Mouse (Mus musculus) cerebral cortex, adult 2 months (tissue): ENCODE data around the gene Acap1.

Experiments used
- WGBS: fragments of 180-500 bp; shearing (Covaris S2); methylation state at CpG from one replicate; pipeline ENCODE4 v1.1.7; 2018; 5-methylcytosine and 5-hydroxymethylcytosine counted together

The Acap1 gene

DNA sequence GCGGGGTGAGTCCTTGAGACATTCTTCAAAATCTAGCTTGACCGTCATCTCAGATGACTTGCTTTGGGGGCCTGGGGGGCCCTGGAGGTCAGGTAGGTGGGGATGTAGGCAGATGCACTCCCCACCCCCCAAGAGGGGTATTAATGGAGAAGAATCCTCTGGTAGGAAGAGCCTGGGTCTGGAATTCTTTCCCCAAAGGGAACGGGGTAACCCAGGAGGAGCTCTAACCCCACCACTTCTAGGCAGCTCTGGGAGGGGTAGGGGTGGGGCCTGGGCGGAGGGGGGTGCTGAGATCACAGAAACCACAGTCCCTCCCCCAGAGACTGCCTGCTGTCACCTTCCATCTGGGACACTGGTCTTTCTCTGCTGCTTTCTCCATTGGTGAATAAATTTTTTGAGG is at the start of gene Acap1:
Gene Acap1 (minus strand): TSS at position 249 of the 400 bp plus-strand sequence.
- 70% methylated on average over 4 of the region's 4 CpGs for WGBS

DNA sequence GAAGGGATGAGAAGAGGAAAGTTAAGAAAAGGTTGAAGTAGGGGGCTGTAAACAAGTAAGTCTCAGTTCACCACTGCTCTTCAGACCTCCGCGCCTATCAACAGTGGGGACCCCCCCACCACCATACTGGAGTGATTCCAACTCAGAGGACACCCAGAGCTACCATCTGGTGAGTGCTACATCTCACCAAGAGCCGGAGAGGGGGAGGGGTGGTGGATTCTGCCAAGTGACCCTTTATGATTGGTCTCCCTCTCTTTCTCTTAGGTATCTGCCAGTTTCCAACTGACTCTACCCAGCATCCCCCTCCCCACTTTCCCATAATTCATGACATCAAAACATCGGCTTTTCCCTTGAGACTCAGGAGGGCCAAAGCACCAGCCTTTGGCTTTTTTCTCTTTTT is 45.6 kb upstream of the Acap1 start:
- 86% methylated on average over 4 of the region's 4 CpGs for WGBS

DNA sequence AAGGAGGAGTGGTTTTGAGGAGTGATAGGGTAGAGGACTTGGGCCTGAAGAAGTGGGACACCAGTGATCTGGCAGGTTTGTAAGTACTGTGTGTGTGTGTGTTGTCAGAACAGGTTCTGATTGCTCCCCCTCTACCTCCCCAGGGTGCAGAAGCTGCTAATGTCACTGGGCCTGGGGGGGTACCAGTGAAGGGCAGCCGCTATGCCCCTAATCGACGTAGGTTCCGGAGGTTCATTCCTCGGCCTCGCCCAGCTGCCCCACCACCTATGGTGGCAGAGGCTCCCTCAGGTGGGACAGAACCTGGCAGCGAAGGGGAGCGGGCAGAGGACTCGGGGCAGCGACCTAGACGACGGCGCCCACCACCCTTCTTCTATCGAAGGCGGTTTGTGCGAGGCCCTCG is 44.4 kb upstream of the Acap1 start:
- 94% methylated on average over 17 of the region's 17 CpGs for WGBS

DNA sequence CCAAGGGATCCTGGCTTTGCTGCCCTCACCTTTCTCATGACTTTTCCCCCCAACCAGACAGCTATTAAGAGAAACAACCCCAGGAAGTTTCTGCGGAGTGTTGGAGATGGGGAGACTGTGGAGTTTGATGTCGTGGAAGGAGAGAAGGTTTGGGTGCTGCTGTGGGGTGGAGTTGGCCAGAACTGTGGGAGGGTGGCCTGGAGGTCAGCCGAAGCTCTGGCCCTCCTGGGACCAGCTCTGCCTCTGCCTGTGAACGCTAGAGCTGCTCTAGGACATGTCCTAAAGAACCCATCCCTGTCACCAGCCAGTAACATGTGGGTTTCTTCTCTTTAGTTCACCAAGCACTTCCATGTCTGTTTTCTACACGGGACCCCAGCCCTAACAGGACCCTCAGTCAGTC is 43.8 kb upstream of the Acap1 start:
- 77% methylated on average over 5 of the region's 5 CpGs for WGBS

DNA sequence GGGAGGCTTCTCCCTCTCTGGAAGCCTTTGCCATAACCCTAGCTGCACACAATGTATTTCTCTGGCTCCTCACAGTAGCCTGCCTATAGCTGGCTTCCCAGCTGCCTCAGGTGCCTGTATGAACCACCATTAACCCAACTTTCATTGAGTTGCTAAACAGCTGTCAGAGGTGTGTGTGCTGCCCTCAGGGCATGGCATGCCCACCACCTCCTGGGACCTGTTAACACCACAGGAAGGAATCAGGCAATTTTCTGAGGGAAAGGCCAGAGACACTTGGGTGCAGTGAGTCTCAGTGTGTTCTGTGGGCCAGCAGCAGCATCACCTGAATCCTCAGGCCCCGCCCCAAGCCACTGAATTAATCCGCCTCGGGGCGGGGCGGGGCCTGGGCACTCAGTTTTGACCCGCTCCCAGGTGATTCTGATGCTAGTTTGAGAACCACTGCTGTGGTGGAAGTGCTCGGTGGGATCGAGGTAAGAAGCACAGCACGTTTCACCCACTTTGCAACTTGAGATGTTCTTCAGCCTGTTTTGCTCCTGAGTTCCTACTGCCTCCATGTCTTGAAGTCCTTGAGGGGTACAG is 43.2 kb upstream of the Acap1 start:
- 58% methylated on average over 9 of the region's 9 CpGs for WGBS

DNA sequence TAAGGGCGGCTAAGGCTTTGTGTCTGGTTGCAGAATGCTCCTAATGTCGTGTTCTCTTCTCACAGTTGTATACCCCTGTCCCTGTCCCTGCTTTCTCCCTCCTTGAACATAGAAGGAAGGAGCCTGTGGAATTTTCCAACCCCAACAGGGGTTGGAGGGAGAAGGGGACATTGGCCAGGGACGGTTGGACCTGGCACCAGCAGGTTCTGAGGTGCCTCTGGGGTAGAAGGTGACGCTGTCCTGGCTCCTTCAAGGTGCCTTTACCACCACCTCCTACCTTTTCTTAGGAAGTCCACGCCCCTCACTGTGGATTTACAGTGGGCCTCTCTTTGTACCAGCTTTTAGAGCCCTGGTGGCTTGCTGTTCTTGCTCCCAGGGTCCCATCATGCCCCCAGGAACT is 42.5 kb upstream of the Acap1 start:
- 84% methylated on average over 5 of the region's 5 CpGs for WGBS

DNA sequence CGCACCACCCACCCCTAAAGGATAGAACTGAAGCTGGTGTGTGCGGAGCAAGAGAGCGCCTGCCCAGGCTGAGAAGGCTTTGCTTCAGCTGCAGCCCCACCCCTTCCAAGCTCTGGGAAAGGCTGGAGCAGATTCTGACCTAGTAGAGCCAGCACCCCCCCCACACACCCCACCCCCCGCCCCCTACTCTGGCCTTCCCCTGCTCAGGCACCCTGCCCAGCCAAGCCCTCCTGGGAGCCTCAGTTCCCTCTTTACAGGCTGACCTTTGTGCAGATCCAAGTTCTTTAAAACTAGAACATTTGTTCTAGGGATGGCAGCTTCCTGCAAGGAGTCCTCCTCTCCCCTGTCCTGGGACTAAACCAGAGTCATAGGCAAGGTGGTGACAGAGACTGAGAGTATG is 42.0 kb upstream of the Acap1 start:
- 36% methylated on average over 4 of the region's 4 CpGs for WGBS

DNA sequence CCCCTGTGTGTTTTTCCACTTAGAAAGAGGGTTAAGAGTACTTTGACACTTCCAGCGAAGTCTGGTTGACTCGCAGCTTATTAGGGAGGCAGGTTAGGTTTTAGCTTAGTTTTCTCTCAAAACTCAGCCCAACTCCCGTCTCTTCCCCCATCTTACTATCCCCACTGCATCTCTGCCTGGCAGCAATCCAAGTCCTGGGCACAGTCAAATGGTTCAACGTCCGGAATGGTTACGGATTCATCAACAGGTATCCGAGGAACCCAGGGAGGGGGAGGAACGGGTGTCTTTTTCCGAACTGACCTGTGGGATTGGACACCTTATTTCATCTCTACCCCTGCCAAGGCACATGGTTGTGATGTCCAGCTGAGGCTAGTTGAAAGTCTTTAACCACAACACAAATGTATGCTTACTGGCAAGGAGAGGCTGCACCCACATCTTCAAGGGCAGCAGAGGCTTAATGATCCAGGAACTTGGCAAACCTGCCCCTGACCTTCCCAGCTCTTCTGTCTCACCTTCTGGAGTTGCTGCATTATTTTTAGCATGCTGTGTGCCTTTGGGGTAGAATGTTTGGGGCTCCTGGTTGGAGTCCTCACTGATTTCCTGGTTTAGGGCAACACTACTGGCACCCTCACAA is 41.5 kb upstream of the Acap1 start:
- 39% methylated on average over 9 of the region's 9 CpGs for WGBS

DNA sequence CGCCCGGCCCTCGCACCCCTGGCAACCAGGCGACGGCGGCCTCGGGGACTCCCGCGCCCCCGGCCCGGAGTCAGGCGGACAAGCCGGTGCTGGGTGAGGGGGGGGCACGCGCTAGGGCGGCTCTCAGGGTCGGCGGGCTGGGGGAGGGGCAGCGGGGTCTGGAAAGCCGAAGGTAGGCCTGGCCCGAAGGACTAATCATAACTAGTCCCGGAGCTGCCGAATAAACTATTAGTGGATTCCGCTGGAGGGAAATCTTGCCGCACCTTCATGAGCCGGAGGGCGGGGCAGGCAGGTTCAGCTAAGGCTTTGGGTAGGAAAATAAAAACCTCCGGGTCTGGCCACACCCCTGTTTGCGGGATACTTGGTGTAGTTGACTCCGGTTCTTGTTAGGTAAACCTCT is 40.8 kb upstream of the Acap1 start:
- 3% methylated on average over 27 of the region's 30 CpGs for WGBS

DNA sequence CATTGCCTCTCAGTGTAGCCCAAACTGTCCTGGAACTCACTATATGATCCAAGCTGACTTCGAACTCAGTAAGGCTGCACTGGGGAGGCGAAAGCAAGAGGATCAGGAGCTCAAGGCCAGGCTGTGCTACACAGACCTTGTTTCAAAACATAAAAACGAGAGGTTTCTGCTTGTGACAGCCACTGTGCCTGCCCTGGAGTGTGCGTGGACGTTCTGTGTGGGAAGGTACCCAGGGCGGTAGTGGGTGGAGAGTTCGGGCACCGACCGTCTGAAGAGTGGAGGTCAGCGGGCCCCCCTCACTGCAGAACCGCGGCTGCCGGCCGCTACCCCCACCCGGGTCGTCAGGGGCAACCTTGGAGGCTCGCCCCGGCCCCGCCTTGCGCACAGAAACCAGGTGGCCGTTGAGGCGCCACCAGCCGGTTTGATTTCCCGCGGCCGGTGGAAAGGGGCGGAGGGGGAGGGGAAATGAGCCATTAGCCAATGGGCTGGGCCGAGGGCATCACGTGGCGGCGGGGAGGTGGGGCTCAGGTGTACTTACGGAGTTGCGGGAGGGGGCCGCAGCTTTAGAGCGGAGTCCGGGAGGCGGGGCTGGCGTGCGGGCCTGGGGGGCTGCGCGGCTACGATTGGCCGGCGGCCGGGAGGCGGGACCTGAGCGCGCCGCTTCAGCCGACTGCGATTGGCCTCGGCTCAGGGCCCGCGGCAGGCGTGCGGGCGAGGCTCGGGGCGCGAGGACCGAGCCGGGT is 40.0 kb upstream of the Acap1 start, which contains the start of gene Ybx2:
Gene Ybx2 (plus strand): TSS at position 660 of the 743 bp plus-strand sequence.
- 2% methylated on average over 62 of the region's 62 CpGs for WGBS

DNA sequence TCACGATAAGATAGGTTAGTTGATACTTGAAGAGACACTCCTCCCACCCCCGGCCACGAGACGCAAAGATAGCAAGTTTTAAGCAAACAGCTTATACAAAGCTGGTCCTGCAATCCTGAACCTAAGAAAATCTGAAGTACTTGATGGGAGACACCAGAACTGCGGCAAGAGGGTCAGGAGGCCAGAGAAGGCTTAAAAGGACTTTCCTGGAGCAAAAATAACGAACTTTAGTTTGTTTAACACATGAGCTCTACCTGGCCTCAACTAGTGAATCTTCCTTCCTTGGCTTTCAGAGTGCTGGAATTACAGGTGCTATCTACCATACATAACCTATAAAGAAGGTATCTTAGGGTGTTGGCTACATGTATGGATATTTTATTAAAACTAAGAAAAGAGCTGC is 39.3 kb upstream of the Acap1 start:
- WGBS, result 18% methylated on average over 6 of the region's 6 CpGs

DNA sequence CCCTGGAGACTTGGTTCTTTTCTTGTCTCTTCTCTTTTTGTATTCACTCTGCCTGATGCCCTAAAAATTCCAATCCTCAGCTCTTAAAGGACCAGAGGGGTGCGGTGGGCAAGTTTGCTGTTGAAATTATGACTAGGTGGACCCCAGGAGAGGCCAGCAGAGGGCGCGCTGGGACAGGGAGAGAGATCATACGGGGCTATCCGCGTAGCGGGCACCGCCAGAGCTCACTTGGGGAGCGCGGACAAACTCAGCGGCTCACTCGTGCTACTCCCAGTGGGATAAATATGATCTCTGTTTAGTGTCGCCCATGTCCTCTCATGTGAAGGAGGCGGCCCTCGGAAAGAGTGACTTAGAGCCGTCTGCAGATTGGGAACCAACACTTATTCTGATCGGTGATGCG is 38.8 kb upstream of the Acap1 start:
- under 1% methylated on average over 18 of the region's 18 CpGs for WGBS

DNA sequence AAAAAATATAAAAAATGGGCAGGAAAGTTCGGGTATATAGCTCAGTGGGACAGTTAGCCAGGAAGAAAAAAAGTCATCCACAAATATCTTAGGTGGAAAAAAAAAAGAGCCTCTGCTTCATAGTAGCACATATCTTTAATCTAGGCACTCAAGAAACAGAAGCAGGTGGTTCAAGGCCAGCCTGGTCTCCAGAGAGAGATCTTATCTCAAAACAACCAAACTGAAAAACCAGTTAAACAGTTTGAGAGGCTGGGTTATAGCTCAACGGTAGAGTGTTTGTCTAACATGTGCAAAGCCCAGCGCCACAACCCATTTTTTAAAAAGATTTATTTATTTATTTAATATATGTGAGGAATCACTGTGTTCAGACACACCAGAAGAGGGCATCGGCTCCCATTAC is 37.7 kb upstream of the Acap1 start:
- 67% methylated on average over 4 of the region's 4 CpGs for WGBS

DNA sequence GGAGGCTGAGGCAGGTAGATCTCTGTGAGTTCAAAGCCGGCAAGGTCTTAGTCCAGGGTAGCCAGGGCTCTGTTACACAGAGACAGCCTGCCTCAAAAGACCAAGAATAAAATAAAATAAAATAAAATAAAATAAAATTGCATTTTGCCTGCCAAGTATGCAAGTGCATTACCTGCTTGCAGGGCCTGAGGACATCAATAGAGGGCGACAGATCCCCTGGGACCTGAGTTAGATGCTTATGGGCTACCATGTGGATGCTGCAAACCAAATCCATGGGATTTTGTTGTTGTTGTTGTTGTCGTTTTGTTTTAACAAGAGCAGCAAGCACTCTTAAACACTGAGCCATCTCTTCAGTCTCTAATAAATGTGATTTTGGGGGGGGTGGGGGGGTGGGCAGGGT is 36.9 kb upstream of the Acap1 start:
- 36% methylated on average over 3 of the region's 3 CpGs for WGBS

DNA sequence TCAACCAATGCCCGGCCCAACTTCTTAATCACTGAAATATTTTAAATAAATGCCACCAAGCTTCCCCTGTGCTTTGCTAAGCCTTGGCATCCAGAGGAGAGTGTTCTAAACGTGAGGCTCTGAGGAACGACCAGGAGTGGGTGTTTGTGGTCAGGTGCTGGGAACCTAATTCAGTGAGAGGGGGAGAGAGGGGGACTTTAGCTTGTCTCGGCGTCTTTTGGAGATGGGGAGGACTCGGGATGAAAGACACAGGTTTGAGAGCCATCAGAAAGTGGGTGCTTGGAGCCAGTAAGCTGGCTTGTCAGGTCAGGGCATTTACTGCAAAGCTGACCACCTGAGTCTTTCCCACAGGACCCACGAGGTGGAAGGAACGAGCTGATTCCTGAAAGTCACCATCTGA is 36.4 kb upstream of the Acap1 start:
- 73% methylated on average over 8 of the region's 8 CpGs for WGBS

DNA sequence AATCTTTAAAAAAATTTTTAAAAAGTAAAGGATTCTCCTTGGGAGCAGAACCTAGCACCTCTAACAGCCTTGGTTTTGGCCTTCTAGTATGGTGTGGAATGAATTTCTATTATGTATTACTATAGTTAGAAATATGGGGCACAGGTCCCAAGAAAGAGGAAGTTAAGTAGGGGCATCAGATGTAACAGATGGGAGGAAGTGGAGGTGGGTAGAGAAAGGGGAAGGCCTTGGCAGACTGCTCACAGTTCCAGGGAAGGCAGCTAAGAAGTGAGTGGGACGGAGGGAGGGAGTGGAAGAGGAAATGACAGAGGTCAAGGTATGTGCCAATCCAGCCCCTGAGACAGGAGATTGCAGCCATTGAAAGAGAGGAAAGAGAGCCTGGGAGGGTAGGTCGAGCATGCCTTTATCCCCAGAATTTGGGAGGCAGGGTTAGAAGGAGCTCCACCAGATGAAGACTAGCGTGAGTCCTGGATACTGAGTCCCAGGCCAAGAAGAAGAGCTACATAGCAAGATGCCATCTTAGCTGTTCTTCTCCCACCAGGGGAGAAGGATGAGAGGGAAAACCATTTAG is 35.7 kb upstream of the Acap1 start:
- 78% methylated on average over 3 of the region's 3 CpGs for WGBS

DNA sequence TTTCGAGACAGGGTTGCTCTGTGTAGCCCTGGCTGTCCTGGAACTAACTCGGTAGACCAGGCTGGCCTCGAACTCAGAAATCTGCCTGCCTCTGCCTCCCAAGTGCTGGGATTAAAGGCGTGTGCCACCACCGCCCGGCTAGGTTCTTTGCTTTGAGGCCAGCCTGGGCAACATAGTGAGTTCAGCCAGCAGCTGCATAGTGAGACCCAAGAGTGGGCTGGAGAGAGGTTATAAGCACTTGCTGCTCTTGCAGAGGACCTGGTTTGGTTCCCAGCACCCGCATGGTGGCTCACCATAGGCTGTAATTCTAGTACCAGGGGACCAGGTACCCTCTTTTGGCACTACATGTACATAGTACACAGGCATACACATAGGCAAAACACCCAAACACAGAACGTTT is 34.8 kb upstream of the Acap1 start:
- 89% methylated on average over 8 of the region's 8 CpGs for WGBS

DNA sequence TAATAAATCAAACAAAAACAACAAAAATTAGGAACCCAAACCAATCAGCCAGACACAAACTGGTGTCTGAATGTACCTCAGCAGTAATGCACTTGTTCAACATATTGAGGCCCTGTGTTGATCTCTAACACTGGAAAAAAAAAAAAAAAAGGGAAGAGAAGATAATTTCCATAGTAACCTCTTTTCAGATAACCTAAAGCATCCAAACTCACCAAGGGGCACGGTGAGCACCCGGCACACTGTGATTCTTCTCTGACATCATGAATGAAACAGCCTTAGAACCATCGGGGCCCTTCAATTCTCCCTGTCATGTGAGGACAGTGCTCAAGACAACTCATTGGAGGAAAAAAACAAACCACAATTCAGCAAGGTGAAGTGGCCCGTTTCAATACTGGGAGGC is 34.4 kb upstream of the Acap1 start:
- WGBS, result 80% methylated on average over 4 of the region's 4 CpGs

DNA sequence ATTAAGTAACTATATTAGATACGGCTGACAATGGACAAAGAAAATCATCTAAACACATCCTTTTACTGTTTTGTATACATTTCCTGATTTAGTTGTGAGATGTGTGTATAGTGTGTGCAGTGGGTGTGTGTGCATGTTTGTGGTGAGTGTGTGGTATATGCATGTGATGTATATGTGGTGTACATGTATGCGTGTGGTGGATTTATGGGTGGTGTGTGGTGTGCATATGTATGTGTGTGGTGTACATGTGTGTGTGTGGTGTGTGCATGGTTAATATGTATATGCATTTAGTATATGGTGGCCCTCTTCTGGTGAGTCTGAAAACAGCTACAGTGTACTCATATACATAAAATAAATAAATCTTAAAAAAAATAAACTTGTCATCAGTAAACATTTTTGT is 32.2 kb upstream of the Acap1 start:
- WGBS, result 98% methylated on average over 2 of the region's 2 CpGs

DNA sequence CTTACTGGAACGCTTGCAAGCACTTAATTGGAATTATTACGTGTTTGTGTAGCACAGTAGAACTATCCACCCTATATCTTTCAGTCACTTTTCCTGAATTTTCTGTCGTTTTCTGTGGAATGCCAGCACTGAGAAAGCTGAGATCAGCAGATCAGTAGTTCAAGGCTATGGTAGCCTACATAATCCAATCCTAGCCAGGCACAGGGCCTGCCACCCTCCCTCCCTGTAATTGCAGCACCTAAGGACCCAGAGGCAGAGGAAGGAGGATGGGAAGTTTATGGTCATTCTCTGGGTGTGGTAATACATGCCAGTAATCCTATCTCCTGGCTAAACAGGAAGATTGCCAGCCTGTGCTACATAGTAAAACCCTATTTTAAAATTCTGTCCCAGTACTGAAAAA is 27.5 kb upstream of the Acap1 start:
- 72% methylated on average over 3 of the region's 3 CpGs for WGBS

DNA sequence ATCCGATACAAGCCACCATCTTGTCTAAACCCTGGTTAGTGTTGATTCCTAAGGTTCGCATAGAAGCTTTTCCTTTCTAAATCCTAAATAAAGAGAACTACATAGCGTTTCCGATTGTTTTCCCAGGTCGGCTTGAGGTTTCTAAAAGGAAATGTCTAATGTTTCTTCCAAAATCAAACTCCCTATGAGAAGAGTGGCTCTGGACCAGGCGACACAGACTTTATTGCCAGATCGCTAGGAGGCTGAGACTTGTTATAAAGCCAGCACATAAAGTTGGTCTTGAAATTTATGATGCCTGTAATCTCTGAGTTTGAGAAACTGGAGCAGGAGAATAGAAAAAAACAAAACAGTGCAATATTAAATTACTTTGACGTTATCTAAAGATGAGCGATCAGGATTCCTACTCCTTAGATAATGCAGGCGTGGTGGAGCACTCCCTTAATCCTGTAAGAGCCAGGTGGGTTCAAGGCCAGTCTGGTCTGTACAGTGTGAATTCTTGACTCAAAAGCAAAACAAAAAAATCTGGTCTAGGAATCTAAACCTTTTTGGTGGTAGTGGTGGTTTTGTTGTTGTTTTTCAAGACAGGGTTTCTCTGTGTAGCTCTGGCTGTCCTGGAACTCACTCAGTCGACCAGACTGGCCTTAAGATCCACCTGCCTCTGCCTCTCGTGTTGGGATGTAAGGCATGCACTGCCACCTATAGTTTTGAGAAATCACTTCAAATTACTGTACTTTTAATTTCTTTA is 26.8 kb upstream of the Acap1 start:
- WGBS, result 3% methylated on average over 12 of the region's 12 CpGs
